Comparison of ENCODE assay signal across 15 mouse cellular contexts in the genomic region with DNA sequence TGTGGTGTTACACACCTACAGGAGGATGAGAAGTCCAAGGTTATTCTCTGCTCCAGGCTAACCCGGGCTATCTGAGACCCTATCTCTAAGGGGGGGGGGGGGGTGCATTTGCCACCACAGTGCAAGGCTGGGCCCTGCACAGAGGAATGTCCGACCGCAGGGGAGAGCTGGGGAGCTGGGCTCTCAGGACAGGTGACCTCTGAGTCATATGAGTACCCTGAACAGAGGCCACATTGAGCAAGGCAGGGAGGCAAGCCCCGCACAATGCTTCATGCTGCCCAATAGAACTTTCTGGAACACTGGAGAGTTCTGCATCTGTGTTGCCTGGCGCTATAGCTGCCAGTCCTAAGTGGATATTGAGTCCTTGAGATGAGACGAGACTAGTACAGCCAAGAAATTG.
"Had no signal": no experiment of that assay in that cellular context is flagged by ENCODE, and none has a peak within 500 bp of the region (broad histone marks: within the 10 kb centered on the region; RNA-seq: fewer than 3 reads in every experiment).

No protein-coding gene starts in this region.

- DNase-seq: kidney, postnatal 10 days; kidney, postnatal 4 days; left cerebral cortex, postnatal 4 days; lung, embryonic 14.5 days; lung, postnatal 10 days; lung, postnatal 4 days; retina, postnatal 1 day; right cerebral cortex, postnatal 4 days; spleen, adult 18-20 months; thymus, postnatal 36 days had no signal

- H3K27ac ChIP-seq: layer of hippocampus, adult 2 months; limb, embryonic 13.5 days; midbrain, embryonic 12.5 days; neural tube, embryonic 13.5 days had no signal

- H3K36me3 ChIP-seq: midbrain, embryonic 12.5 days had no signal

- H3K4me2 ChIP-seq: limb, embryonic 13.5 days; liver, embryonic 11.5 days; lung, embryonic 14.5 days; midbrain, embryonic 12.5 days; neural tube, embryonic 13.5 days had no signal

- H3K9me3 ChIP-seq: limb, embryonic 13.5 days; midbrain, embryonic 12.5 days; neural tube, embryonic 13.5 days had no signal

- H3K9ac ChIP-seq: limb, embryonic 13.5 days; lung, embryonic 14.5 days; midbrain, embryonic 12.5 days; neural tube, embryonic 13.5 days had no signal

- H3K4me3 ChIP-seq: layer of hippocampus, adult 2 months; limb, embryonic 13.5 days; midbrain, embryonic 12.5 days; neural tube, embryonic 13.5 days had no signal

- H3K27me3 ChIP-seq: limb, embryonic 13.5 days; midbrain, embryonic 12.5 days; neural tube, embryonic 13.5 days had no signal
